Mouse (Mus musculus): Measurements from ENCODE around the gene Casq2. TPM values are rescaled to one million over a fixed set of nuclear protein-coding genes. Genes with fewer than 3 reads are reported as not detected.

Casq2 gene
- total RNA-seq, 2 experiments from 2014 or later = 0.44 to 0.89 TPM

DNA sequence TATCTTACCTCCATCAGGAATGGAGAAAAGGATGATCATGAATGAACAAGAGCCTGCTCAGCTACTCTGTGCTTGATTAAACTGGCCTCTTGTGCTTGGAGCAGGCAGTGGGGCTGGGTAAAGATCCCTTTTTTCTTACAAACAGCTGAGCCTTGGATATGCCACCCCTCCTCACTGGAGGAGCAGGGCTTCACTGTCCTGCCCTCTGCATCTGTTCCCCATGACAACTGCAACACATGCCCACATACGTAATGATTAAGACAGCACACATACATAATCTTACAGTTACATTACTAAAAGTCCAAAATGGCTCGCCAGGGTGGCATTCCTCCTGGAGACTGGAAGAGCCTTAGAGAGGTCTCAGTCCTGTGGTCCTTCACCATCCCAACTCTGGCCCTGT is 6.8 kb upstream of the Casq2 start:
- DNase-seq = no peak
- intact Hi-C loops (cut with DNase I) = no loop called here

DNA sequence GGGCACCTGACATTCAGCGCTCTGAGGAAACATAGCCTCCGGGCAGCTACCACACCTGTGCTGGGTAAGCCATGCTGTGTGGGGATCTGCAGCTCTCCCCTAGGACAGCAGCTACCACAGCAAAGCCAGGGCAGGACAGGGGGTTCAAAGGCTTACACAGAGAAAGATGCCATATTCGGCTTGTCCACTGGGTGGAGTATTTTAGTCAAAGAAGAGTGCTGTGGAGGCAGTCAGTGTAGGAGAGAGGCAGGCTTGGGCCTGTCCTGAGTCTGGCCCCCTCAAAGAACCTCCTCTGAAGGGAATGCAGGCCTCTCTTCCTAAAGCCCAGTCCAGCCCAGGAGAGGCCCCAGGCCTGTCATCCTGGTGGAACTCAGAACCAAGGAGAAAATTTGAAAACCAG is 4.4 kb upstream of the Casq2 start:
- DNase-seq = peak; percentile 82
- intact Hi-C loops (cut with DNase I) = loop anchor here (2.0 kb wide), 1 partner anchor 161 kb away; no protein-coding TSS in a partner anchor

DNA sequence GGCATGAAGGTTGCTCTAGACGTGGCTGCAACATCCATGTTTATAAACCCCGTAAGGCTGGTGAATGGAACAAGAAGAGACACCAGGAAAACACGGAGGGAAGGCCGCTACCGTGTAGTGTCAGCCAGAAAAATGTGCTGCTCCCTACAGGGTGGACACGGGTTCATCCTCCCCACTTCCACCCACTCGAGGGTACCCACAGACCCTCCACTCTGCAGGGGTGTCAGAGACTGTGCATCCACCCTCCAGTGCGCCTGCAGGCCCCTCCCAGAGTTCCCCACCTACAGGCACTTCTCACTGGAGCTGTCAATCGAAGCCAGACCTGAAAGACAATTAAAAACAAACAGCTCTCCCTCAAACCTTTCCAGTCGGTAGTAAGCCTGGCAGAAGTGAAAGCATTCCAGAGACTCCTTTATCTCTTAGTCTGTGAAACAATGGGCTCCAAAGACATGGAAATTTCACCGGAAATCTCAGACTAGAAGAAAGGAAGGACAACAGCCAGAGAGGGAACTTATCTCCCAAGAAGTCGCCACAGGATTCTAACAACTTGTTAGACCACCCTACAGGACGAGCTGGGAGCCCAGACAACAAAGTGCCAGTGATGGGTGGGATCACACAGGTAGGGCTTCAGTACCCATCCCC is 2.5 kb upstream of the Casq2 start:
- intact Hi-C loops (cut with DNase I) = loop anchor here (2.0 kb wide), 1 partner anchor 159 kb away; no protein-coding TSS in a partner anchor
- DNase-seq = no peak

DNA sequence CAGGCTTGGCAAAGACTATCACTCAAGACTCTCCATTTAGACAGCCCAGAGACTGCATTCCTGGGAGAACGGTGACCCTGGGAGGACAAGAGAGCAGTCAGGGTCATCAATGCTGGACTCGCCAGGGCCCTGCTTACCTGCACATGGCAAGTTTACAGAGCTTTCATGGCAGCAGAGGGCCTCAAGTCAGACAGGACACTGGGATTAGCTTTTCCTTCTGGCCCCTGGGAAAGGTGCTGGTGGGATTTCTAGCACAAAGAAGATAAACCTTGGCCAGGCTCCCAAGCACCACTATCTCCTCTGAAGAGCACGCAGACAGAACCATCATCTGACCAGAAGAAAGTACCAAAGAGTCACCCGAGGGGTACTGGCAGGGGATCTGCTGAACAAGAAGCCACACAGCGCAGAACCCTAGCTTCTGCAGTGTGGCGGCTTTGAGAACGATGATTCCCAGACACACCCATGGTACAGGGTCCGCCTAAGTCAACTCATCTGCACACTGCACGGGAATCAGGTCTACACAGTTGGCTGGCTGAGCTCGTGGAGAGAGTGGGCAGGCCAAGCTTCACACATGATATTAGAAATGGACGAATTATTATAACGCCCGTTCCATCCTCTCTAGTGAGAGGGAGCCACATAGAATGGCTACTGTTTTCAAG is 1.3 kb upstream of the Casq2 start:
- DNase-seq = no peak
- intact Hi-C loops (cut with DNase I) = no loop called here

- DNase-seq = no peak
- intact Hi-C loops (cut with DNase I) = no loop called here
Measured at GRCm38 (mm10) chr3:102085719-102086118, 496 bp upstream of the Casq2 start.

DNA sequence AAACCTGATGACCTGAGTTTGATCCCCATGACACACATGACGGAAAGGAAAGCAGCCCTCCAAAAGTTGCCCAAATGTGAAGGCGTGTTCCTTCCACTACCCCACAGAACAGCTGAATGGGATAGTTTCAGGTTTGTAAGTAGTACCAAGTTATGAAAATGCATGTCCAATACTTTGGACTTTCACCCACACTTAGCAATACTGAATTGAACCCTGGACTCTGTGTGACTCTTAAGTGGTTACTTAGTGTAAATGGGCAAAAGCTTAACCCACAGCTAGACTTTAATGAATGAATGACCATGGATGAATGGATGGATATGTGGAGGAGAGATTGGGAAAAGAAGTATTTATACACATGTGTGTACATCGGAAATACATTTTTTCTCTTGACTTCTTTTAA is 8.6 kb downstream of the Casq2 start:
- intact Hi-C loops (cut with DNase I) = loop anchor here (2.0 kb wide), 1 partner anchor 64 kb away; no protein-coding TSS in a partner anchor
- no peak for DNase-seq

DNA sequence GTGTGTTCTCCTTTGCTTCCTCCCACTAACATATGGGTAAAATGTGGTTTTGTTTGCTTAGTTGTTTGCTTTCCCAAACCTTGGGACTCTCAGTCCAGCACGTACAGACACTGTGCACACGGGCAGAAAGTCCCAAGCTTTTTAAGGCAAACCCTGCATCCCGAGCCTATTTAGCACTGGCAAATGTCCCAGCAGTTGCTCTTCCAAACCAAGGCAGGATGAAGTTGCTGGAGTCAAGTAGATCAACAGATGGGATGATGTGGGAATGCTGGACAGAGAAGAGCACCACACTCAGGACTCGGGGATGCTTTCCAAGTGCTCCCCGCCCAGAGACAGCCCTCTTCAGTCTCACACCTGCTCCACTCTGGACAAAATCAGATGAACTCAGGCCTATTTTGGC is 9.2 kb downstream of the Casq2 start:
- DNase-seq = peak; percentile 64
- intact Hi-C loops (cut with DNase I) = loop anchor here (2.0 kb wide), 1 partner anchor 63 kb away; no protein-coding TSS in a partner anchor

GRCm38 (mm10) chr3:102096366-102096765 is 10.2 kb downstream of the Casq2 start:
- DNase-seq = peak; percentile 85
- intact Hi-C loops (cut with DNase I) = no loop called here

- no peak for DNase-seq
- intact Hi-C loops (cut with DNase I) = no loop called here
Measured at GRCm38 (mm10) chr3:102096976-102097375, 10.8 kb downstream of the Casq2 start.

- DNase-seq = peak; percentile 44
- intact Hi-C loops (cut with DNase I) = no loop called here
Measured at GRCm38 (mm10) chr3:102099242-102099641, 13.0 kb downstream of the Casq2 start.

GRCm38 (mm10) chr3:102099793-102100192 is 13.6 kb downstream of the Casq2 start:
- intact Hi-C loops (cut with DNase I) = no loop called here
- no peak for DNase-seq

DNA sequence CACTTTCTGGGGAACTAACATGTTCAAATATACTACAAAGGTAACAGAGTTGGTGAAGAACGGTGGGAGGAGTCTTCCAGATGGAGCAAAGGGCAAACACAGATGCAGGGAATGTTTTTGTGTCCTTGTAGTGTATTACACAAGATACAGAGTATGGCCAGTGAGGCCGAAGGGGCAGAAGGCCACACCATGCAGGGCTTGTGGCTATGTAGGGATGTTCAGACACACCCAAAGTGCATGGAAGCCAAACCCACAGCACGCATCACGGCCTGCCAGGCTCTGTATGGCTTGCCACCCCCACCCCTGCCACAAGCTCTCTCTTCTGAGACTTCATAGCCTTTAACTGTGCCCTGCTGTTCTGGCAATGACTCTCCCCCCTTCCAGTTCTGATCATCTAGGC is 15.2 kb downstream of the Casq2 start:
- no peak for DNase-seq
- intact Hi-C loops (cut with DNase I) = no loop called here

- DNase-seq = no peak
- intact Hi-C loops (cut with DNase I) = no loop called here
Measured at GRCm38 (mm10) chr3:102103811-102104565, 17.8 kb downstream of the Casq2 start.

DNA sequence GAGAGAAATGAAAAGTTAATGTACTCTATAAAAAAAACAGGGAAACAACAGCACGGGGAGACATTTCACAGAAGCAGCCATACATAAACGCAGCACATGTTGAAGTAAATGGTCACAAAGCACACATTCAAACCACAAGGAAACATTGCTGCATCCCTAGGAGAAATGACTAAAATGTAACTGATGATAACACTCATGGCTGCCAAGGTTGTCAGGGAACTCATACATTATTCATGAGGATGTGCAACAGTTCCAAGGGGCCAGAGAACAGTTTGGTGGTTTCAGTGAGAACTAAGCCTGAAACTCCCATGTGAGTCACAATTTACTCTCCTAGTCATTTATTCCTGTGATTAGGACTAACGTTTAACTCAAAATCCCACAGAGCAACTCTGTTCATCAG is 22.0 kb downstream of the Casq2 start:
- no peak for DNase-seq
- intact Hi-C loops (cut with DNase I) = no loop called here

GRCm38 (mm10) chr3:102111979-102112599 is 25.9 kb downstream of the Casq2 start:
- intact Hi-C loops (cut with DNase I) = no loop called here

GRCm38 (mm10) chr3:102120947-102121346 is 34.7 kb downstream of the Casq2 start:
- no peak for DNase-seq
- intact Hi-C loops (cut with DNase I) = no loop called here

More at GRCm38 (mm10) chr3:102111979-102112599, 25.9 kb downstream of the Casq2 start:
- DNase-seq = no peak

DNA sequence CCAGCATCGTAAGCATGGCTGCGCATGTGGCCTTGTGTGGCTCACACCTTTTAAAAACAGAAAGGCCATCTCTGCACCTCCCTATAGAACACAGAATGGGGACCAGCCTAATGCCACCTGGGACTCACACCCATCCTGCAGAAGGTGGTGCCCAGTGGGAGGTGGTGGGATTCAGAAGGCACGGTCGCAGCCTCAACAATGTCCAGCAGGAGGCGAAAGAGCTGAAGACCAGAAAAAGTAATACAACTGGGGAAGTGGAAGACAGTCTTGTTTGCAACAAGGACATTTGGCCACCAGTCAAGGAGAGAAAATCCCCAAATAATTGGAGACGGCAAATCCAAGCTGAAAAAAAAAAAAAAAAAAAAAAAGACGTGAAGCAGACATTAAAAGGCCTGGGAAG is 35.8 kb downstream of the Casq2 start:
- intact Hi-C loops (cut with DNase I) = no loop called here
- DNase-seq = no peak

DNA sequence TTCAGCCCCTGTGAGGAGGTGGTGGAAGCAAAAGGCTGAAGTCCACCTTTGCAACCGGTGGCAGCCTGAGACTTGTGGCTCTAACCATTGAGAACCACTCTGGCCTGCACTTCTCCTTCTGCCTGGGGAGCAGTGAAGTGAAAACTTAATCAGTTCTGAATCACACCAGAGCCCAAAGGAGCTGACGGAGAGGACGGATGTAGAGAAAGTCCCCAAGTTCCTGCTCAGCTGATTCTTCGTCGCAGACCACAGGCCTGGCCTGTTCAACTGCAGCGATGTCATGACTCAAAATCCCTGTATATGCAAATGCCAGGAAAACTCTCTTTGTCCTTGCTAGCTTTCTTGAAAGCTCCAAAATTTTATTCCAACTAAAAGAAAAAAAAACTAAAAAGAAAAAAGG is 37.4 kb downstream of the Casq2 start:
- intact Hi-C loops (cut with DNase I) = no loop called here
- no peak for DNase-seq

DNA sequence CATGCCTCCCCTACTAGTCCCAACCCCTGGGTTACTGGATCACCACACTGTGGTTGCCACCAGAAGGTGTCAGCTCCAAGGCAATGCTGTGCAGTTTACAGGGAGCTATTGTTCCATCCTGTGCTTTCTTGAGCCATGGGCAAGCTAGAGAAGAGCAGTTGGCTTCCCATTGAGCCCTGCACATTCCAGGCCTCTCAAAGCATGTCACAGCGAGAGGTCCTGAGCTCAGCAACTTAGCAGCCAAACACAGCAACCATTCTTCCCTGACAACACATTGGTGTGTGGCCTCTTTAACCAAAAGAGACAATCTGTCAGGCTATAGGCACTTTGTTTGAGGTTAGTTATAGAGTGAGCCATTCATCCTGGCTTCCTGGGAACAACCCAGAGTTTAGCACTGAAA is 39.3 kb downstream of the Casq2 start:
- DNase-seq = no peak
- intact Hi-C loops (cut with DNase I) = no loop called here

GRCm38 (mm10) chr3:102127114-102127513 is 40.9 kb downstream of the Casq2 start:
- intact Hi-C loops (cut with DNase I) = no loop called here
- no peak for DNase-seq

DNA sequence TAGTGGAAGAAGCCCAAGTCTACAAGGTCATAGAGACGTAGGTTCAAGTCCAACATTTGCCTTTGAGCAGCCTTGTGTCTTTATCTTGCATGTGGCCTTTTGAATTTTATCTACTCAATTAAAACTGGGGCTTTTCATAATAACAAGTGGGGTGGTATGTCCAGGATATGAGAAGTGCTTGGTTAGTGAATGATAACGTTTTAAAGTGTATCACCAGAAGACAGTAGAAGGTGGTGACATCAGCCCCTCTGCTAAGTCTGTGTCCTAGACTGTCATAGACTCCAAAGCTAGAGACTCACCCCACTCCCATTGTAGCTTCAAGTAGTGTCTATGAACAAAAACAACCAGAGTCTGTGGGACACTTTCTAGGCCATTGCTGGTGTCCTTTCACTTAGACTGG is 42.0 kb downstream of the Casq2 start:
- intact Hi-C loops (cut with DNase I) = no loop called here
- DNase-seq = no peak
